Mouse (Mus musculus): ENCODE data around the gene 1700018G05Rik.
"Not testable (repeated sequence)": the region's sequence is repeated elsewhere in the genome, so short reads cannot be mapped to it uniquely, and the experiment has no call there.

The 1700018G05Rik gene

GRCm38 (mm10) chrX:102928072-102928471, at the start of gene 1700018G05Rik:
Gene 1700018G05Rik (plus strand): TSS chrX:102928372.
- DNase-seq (ENCODE audit: low spot score in 2 of 2): not testable (repeated sequence)

GRCm38 (mm10) chrX:102908587-102908986, 19.6 kb upstream of the 1700018G05Rik start, which contains the start of the genes Dmrtc1a and 1700011M02Rik:
Gene Dmrtc1a (minus strand): TSS chrX:102908687.
Gene 1700011M02Rik (plus strand): TSS chrX:102908905.
- DNase-seq (ENCODE audit: low spot score in 2 of 2): not testable (repeated sequence)

DNA sequence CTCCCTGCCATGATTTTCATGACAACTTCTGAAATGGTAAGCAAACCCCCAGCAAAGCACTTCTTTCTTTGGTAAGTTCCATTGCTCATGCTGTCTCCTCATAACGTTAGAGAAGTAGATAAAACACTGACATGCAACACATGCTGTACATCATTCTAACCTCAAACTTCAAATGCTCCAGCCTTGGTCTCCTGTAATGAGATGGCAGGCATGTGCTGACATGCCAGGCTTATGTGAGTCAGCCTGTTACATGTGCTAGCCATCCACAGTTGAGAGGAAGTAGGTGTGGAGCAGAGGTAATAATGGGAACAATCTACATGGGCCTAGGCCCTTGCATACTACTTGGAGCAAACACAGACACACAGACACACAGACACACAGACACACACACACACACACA, 13.3 kb upstream of the 1700018G05Rik start:
- DNase-seq (ENCODE audit: low spot score in 2 of 2): not testable (repeated sequence)

DNA sequence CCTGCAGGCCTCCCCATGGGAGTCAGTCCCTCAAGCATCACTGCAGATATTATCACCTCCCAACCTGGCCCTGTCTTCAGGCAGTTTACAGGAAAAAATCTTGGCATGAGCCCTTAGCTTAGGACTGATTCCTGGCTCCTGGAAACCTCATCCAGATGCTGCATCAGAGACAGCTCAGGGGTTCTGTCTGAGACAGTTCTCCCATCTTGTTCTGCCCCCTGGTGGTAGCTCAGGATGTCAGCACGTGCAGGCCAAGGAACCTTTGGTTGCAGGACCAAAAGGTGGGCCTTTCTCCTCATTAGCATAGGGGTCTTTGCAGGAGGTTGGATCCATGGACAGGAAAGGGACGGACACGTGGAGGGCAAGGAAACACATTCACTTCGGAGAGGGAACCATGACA, 1.5 kb upstream of the 1700018G05Rik start:
- peak in 1 of 2 experiments; percentile 19 for DNase-seq (ENCODE audit: low spot score in 2 of 2)

DNA sequence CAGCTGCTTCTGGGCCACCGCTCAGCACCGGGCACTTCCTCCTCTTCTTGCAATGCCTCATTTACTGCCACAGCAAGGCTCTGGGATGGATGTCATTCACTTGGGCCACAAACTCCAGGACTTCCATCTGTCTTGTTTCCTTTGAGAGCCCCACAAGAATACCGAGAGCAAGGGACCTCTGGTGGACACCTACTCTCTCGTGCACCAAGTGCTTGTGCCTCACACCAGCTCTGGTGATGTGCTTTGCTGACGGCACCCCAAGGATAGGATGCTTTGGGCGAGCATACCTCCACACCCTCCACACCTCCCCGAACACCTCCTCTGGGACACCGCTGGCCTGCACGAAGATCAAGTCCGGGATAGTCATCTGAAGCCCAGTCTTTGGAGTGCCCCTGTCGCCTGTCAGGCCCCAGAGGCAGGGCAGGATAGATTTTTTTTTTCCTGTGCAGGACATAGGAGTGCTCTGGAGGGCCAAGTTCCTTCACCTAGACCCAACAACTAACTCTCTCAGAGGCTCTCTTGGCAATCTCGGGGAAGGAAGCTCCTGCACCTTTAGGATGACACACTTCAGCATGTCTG, 4.9 kb downstream of the 1700018G05Rik start:
- DNase-seq (ENCODE audit: low spot score in 2 of 2): no peak

- peak; percentile 8 to 23 for DNase-seq (ENCODE audit: low spot score in 2 of 2)
Observed at GRCm38 (mm10) chrX:102933571-102934394, 5.6 kb downstream of the 1700018G05Rik start.

DNA sequence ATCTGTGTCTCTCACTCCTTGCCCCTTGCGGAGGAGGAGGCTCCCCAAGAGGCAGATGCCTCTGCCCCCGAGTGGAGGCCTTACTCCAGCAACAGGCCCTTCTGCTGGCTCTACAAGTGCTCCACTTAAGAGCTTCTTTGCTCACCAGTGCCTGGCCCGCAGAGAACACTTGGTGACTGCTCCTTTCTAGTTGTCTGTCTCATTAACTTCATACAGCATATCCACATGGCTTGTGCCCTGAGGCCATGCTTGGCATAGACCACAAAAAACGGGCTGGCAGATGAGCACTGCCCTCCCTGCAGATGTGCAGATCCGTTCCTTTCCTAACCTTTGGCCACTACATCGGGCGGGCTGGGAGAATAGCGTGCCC, 6.2 kb downstream of the 1700018G05Rik start:
- DNase-seq (ENCODE audit: low spot score in 2 of 2): no peak

GRCm38 (mm10) chrX:102936743-102937142, 8.6 kb downstream of the 1700018G05Rik start:
- DNase-seq (ENCODE audit: low spot score in 2 of 2): no peak

DNA sequence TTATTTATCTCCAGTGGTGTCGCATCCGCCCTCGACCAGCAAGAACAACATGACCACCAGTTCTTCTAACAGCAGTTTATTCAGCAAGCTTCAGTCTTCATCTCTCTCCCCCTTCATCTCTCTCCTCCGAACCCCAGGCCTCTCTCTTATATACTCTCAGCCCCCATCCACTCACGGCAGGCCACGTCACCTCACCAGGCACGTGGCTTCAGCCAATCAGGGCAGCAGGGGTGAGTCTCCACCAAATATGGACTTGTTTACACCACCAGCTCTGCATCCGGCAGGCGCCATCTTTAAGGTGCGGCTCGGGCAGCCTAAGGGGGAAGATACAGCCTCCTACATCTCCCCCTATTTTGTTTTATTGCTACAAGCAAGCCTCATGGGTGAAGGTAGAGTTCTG, 22.0 kb downstream of the 1700018G05Rik start:
- not testable (repeated sequence) for DNase-seq (ENCODE audit: low spot score in 2 of 2)

GRCm38 (mm10) chrX:102958917-102959316, 30.7 kb downstream of the 1700018G05Rik start:
- DNase-seq (ENCODE audit: low spot score in 2 of 2): no peak

GRCm38 (mm10) chrX:102960581-102960980, 32.4 kb downstream of the 1700018G05Rik start:
- DNase-seq (ENCODE audit: low spot score in 2 of 2): no peak
